Mouse (Mus musculus) adrenal gland, postnatal 14 days (tissue): ENCODE measurements around the gene S1pr3. TPM values are rescaled to one million over a fixed set of nuclear protein-coding genes. Genes with fewer than 3 reads are reported as not detected.

Experiments used
- DNase-seq: peaks from one replicate; pipeline ENCODE4 v3.0.0; 2021; ENCODE audit warnings: mixed read lengths
- total RNA-seq: library from RNA; stranded (reverse); gene quantifications from 2 replicates; pipeline ENCODE4 v1.2.3, GENCODE M21; 2021

S1pr3 gene
- total RNA-seq, 1 experiment from 2014 or later = 14.6 TPM

DNA sequence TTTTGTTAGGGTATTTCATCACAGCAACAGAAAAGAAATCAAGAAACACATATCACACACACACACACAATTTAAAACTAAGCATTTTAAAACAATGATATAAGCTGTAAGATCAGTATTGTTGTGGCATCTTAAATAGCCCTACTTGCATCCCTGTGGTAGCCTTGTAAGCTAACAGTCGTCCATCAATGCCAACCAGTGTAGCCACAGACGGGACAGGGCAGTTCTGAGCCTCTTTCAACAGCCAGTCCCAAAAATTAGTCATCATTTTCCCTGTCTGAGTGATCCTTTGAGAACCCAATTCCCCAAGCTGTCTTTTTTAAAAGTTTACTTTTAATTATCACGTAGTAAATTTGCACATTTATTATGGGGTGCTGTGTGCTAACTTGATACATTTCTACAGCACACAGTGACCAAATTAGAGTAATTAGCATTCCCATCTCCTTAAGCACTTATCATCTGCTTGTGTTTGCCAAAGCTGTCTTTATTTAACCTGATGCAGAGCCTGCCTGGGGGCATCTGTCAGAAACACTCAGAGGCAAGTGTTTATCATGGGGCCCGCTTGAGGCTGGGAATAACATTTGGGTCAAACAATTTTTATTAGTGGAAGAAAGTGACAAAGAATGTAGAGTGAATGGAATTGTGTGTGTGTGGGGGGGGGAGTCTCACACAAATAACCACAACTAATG lies 47.9 kb downstream of the S1pr3 start:
- DNase-seq = no peak

DNA sequence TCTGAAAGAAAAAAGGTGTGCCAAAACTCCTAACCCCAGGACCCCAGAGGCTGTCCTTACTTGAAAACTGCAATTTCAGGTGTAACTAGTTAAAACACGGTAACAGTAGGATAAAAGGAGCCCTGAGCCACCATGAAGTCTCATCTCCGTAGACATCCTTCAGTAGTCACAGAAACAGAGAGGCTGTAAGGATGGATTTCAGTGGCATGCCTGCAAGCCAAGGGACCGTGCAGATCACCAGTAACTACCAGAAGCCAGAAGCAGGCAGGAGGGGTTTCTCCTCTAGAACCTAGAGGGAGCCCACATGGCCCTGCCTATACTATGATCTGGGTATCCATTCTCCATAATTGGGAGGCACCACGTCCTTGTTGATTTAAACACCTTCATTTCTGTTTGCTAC lies 55.9 kb downstream of the S1pr3 start:
- DNase-seq = no peak

DNA sequence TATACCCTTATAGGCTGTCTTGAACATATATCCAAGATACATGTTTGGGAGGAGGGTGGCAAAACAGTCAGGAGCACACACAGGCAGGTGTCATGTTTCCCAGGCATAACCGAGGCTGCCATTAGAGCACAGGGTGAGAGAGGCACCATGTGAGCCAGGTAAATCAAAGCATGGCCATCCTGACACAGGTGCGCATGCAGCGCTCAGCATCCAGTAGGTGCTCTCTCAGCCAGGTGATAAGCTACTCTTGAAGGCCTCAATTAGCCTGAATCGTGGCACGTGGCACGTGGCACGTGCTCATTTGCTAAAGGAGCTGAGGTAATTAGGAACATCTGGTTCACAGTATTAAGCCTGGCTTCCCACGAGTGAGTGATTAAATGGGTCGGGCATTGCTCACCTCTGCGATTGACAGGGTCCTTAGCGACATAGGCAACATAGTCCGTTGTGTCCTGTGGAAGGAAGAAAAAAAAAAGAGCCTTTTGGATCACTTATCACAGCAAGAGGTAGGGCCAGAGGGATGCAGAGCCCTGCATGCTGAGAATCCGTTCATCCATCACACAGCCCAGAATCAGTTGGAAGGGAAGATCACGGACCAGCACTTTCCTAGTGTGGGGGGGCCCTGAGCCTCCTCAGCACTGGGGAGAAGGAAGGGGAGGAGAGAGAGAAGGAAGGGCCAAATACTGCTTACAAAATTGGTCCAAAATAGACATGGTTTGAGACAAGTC lies 57.8 kb downstream of the S1pr3 start:
- no peak for DNase-seq

DNA sequence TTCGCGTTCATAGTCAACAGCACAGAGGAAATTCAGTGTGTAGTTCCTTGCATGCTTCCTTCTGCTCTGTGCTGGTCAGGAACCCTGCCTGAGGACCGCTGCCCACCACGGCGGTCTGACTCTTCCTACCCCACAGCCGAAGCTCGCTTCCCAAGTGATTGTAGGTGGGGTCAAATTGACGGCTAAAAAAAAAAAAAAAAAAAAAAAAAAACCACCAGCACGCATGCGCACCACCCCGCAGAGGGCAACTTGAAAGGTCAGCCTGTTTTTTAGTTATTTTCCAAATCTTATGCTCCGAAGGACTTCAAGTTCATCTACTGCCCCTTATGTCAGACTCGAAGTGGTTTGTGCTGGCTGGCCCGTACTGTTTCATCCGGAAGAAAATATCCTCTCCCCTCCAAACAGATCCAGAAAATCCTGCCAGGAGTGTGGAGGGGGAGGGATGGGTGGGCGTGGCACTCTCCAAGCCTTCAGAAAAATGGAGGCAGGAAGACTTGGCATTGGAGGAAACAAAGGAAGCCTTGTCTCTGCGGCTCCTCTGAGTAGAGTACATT lies 60.3 kb downstream of the S1pr3 start:
- DNase-seq = no peak

Other genes with a start within 250 kb of the S1pr3 start
- 0.56 and 0.64 TPM in 2 replicates for gene Nxnl2, start 237.6 kb upstream of the S1pr3 start, total RNA-seq
- 1.1 and 1.9 TPM in 2 replicates for gene Shc3, start 160.8 kb downstream of the S1pr3 start, total RNA-seq
- 27.0 and 29.6 TPM in 2 replicates for gene Cks2, start 236.6 kb downstream of the S1pr3 start, total RNA-seq
- gene Secisbp2, start 243.1 kb downstream of the S1pr3 start, total RNA-seq = 20.4 and 24.7 TPM in 2 replicates